Mouse (Mus musculus) stomach, postnatal 0 days (tissue): ENCODE measurements at regions not wholly inside any gene's neighbourhood (a gene's known extent, or its start where the extent isn't known, plus 50 kb on each side); places are given as distances from the start of the nearest gene placed in this dataset.

Experiments used
- ATAC-seq: fragments of 200-750 bp; cut with Nextera tagmentation; 2 replicates; pipeline ENCODE4 v1.8.0; 2017; ENCODE audit not compliant: low FRiP score, low TSS enrichment
- DNase-seq: peaks from one replicate; pipeline ENCODE4 v3.0.0-alpha.2; 2016; ENCODE audit warnings: low spot score
- H3K27ac ChIP-seq: fragments of 300-500 bp; sonication (generic); replicated peaks from 2 replicates; pipeline ENCODE4 v1.5.1; 2014; ENCODE audit warnings: mild to moderate bottlenecking, control low read depth
- H3K27me3 ChIP-seq: fragments of 300-500 bp; sonication (generic); 2 replicates; pipeline ENCODE4 v1.6.1; 2014; ENCODE audit warnings: low read length; ENCODE audit not compliant: control insufficient read depth, insufficient read depth
- H3K36me3 ChIP-seq: fragments of 300-500 bp; sonication (generic); 2 replicates; pipeline ENCODE4 v1.6.1; 2014; ENCODE audit warnings: low read length, mixed read lengths; ENCODE audit not compliant: control insufficient read depth, insufficient read depth
- H3K4me1 ChIP-seq: fragments of 300-500 bp; sonication (generic); replicated peaks from 2 replicates; pipeline ENCODE4 v1.6.1; 2014; ENCODE audit warnings: antibody characterized with exemption; ENCODE audit not compliant: control insufficient read depth, insufficient read depth
- H3K4me2 ChIP-seq: fragments of 300-500 bp; sonication (generic); replicated peaks from 2 replicates; pipeline ENCODE4 v1.6.1; 2014; ENCODE audit warnings: low read depth, mild to moderate bottlenecking, control low read depth, moderate library complexity
- H3K4me3 ChIP-seq: fragments of 300-500 bp; sonication (generic); 2 replicates; pipeline ENCODE4 v1.5.1; 2014; ENCODE audit warnings: low read depth, low read length, control low read depth
- H3K9ac ChIP-seq: fragments of 300-500 bp; sonication (generic); 2 replicates; pipeline ENCODE4 v1.6.1; 2014; ENCODE audit warnings: mild to moderate bottlenecking, low read length, control low read depth, mixed read lengths
- H3K9me3 ChIP-seq: fragments of 300-500 bp; sonication (generic); 2 replicates; pipeline ENCODE4 v1.6.1; 2016; ENCODE audit warnings: low read length; ENCODE audit not compliant: control insufficient read depth
- CTCF ChIP-seq: IDR thresholded peaks from 2 replicates; pipeline ENCODE4 v1.5.1; 2016; ENCODE audit warnings: antibody characterized with exemption, low read depth, mild to moderate bottlenecking, moderate library complexity
- EP300 ChIP-seq: optimal IDR thresholded peaks from 2 replicates; pipeline ENCODE3; 2016; ENCODE audit warnings: antibody characterized with exemption
- WGBS: fragments of 180-500 bp; shearing (Covaris S2); extraction: QIAGEN DNeasy Blood & Tissue Kit; methylation state at CpG from one replicate; pipeline ENCODE4 v1.1.7; 2014; 5-methylcytosine and 5-hydroxymethylcytosine counted together

GRCm38 (mm10) chr15:27246302-27246701, 220.2 kb upstream of the Ank start:
- ATAC-seq: no peak
- Histone ChIP-seq H3K9ac (no peak overlapping the region), H3K4me3 (no peak overlapping the region), H3K27me3 (no peaks in the 10 kb centered on the region), H3K9me3 (no peaks in the 10 kb centered on the region), H3K4me1 (no peaks in the 10 kb centered on the region), H3K36me3 (no peaks in the 10 kb centered on the region), H3K4me2 (no peak overlapping the region), H3K27ac (no peak overlapping the region)
- DNase-seq: no peak
- TF ChIP-seq EP300 (no peak), CTCF (no peak)
- WGBS: 9% methylated on average over 3 of the region's 3 CpGs

DNA sequence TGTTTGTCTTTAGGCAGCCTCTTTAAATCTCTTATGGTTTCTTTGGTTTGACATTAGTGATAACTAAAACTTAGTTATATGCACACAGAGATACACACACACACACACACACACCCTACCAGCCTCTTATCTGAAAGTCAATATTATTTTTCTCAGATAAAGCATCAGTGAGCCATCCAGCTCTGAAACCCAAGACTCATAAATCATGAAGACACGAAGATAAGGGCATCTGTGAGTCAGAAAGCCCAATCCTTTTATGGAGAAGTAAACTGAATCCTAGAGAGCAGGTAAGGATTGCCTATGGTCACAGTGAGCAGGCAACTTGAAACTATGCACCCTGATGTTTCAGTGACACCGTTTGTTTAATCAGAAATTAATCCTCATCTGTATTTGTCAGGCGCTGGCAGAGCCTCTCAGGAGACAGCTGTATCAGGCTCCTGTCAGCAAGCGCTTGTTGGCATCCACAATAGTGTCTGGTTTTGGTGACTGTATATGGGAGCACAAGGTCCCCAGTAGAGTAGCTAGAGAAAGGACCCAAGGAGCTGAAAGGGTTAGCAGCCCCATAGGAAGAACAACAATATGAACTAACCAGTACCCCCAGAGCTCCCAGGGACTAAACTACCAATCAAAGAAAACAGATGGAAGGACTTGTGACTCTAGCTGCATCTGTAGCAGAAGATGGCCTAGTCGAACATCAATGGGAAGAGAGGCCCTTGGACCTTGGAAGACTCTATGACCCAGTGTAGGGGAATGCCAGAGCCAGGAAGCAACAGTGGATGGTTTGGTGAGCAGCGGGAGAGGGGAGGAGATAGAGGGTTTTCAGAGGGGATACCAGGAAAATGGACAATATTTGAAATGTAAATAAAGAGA, 207.3 kb upstream of the Ank start:
- 33% methylated on average over 6 of the region's 6 CpGs for WGBS
- Histone ChIP-seq H3K9ac (no peak overlapping the region), H3K27me3 (no peaks in the 10 kb centered on the region), H3K4me1 (no peaks in the 10 kb centered on the region), H3K36me3 (no peaks in the 10 kb centered on the region), H3K9me3 (no peaks in the 10 kb centered on the region), H3K4me2 (no peak overlapping the region), H3K4me3 (no peak overlapping the region), H3K27ac (no peak overlapping the region)
- ATAC-seq: peak; percentile 75
- no peak for TF ChIP-seq EP300
- no peak for DNase-seq

GRCm38 (mm10) chr15:27259854-27260191, 206.7 kb upstream of the Ank start:
- no peak for ATAC-seq

GRCm38 (mm10) chr15:27270203-27270602, 196.3 kb upstream of the Ank start:
- Histone ChIP-seq H3K27me3 (no peaks in the 10 kb centered on the region), H3K4me2 (no peak overlapping the region), H3K27ac (no peak overlapping the region), H3K36me3 (no peaks in the 10 kb centered on the region), H3K4me1 (no peaks in the 10 kb centered on the region), H3K9me3 (no peaks in the 10 kb centered on the region), H3K4me3 (no peak overlapping the region), H3K9ac (no peak overlapping the region)
- 98% methylated on average over 2 of the region's 2 CpGs for WGBS
- ATAC-seq (no peak), DNase-seq (no peak)
- no peak for TF ChIP-seq CTCF

More at GRCm38 (mm10) chr15:27259854-27260191, 206.7 kb upstream of the Ank start:
- WGBS: 34% methylated on average over 2 of the region's 2 CpGs
- no peaks in the 10 kb centered on the region for H3K9me3 ChIP-seq
- no peak overlapping the region for H3K4me3 ChIP-seq
- DNase-seq: no peak
- no peak overlapping the region for H3K27ac ChIP-seq
- no peak for TF ChIP-seq CTCF
- no peak for TF ChIP-seq EP300
- no peaks in the 10 kb centered on the region for H3K27me3 ChIP-seq
- no peak overlapping the region for H3K4me2 ChIP-seq
- no peak overlapping the region for H3K9ac ChIP-seq
- no peaks in the 10 kb centered on the region for H3K36me3 ChIP-seq
- H3K4me1 ChIP-seq: no peaks in the 10 kb centered on the region

- no peaks in the 10 kb centered on the region for H3K4me1 ChIP-seq
- 77% methylated on average over 1 of the region's 1 CpGs for WGBS
- no peaks in the 10 kb centered on the region for H3K9me3 ChIP-seq
- no peak overlapping the region for H3K4me2 ChIP-seq
- peak; percentile 41 for TF ChIP-seq CTCF
- TF ChIP-seq EP300: no peak
- no peaks in the 10 kb centered on the region for H3K36me3 ChIP-seq
- H3K27ac ChIP-seq: no peak overlapping the region
- DNase-seq (no peak), ATAC-seq (no peak)
- no peaks in the 10 kb centered on the region for H3K27me3 ChIP-seq
- no peak overlapping the region for H3K9ac ChIP-seq
- no peak overlapping the region for H3K4me3 ChIP-seq
Measured at GRCm38 (mm10) chr15:27282279-27282678, 184.2 kb upstream of the Ank start.

- Histone ChIP-seq H3K9ac (no peak overlapping the region), H3K4me3 (no peak overlapping the region), H3K27ac (no peak overlapping the region), H3K4me2 (no peak overlapping the region), H3K4me1 (no peaks in the 10 kb centered on the region), H3K27me3 (no peaks in the 10 kb centered on the region), H3K36me3 (no peaks in the 10 kb centered on the region), H3K9me3 (no peaks in the 10 kb centered on the region)
- TF ChIP-seq CTCF (no peak), EP300 (no peak)
- WGBS: 78% methylated on average over 4 of the region's 4 CpGs
- DNase-seq: no peak
- ATAC-seq: no peak
Measured at GRCm38 (mm10) chr15:27303856-27304255, 162.6 kb upstream of the Ank start.
